Mouse (Mus musculus) midbrain, postnatal 0 days (tissue): ENCODE measurements around the gene Has1. TPM values are rescaled to one million over a fixed set of nuclear protein-coding genes. Genes with fewer than 3 reads are reported as not detected.

Experiments used
- ATAC-seq: fragments of 200-750 bp; cut with Nextera tagmentation; 2 replicates; pipeline ENCODE4 v1.8.0; 2017; ENCODE audit warnings: moderate number of reproducible peaks, mild to moderate bottlenecking, moderate TSS enrichment, moderate library complexity; ENCODE audit not compliant: low FRiP score
- DNase-seq: peaks from one replicate; pipeline ENCODE4 v3.0.0-alpha.2; 2015; ENCODE audit warnings: low spot score
- H3K27ac ChIP-seq: fragments of 300-500 bp; sonication (generic); 2 replicates; pipeline ENCODE4 v1.5.1; 2014; ENCODE audit warnings: low read depth, mild to moderate bottlenecking, low read length, mixed read lengths
- H3K27me3 ChIP-seq: fragments of 300-500 bp; sonication (generic); 2 replicates; pipeline ENCODE4 v1.6.1; 2014; ENCODE audit warnings: low read length, control low read depth, mixed read lengths; ENCODE audit not compliant: insufficient read depth
- H3K36me3 ChIP-seq: fragments of 300-500 bp; sonication (generic); 2 replicates; pipeline ENCODE4 v1.6.1; 2014; ENCODE audit warnings: low read length, control low read depth, mixed read lengths; ENCODE audit not compliant: insufficient read depth
- H3K4me1 ChIP-seq: fragments of 300-500 bp; sonication (generic); 2 replicates; pipeline ENCODE4 v1.6.1; 2014; ENCODE audit warnings: mild to moderate bottlenecking, control low read depth, antibody characterized with exemption, low read length, mixed read lengths; ENCODE audit not compliant: insufficient read depth
- H3K4me2 ChIP-seq: fragments of 300-500 bp; sonication (generic); 2 replicates; pipeline ENCODE4 v1.6.1; 2014; ENCODE audit warnings: low read depth, mild to moderate bottlenecking, low read length, mixed read lengths; ENCODE audit not compliant: poor library complexity, severe bottlenecking
- H3K4me3 ChIP-seq: fragments of 300-500 bp; sonication (generic); 2 replicates; pipeline ENCODE4 v1.5.1; 2014; ENCODE audit warnings: low read depth, mild to moderate bottlenecking, low read length, moderate library complexity
- H3K9ac ChIP-seq: fragments of 300-500 bp; sonication (generic); replicated peaks from 2 replicates; pipeline ENCODE4 v1.6.1; 2014; ENCODE audit warnings: mild to moderate bottlenecking, low read length, moderate library complexity, mixed read lengths; ENCODE audit not compliant: poor library complexity, severe bottlenecking
- H3K9me3 ChIP-seq: fragments of 300-500 bp; sonication (generic); 2 replicates; pipeline ENCODE4 v1.6.1; 2016; ENCODE audit warnings: low read length, control low read depth
- CTCF ChIP-seq: IDR thresholded peaks from 2 replicates; pipeline ENCODE4 v1.5.1; 2016; ENCODE audit warnings: antibody characterized with exemption, mild to moderate bottlenecking
- WGBS: fragments of 180-500 bp; shearing (Covaris S2); extraction: QIAGEN DNeasy Blood & Tissue Kit; methylation state at CpG from one replicate; pipeline ENCODE4 v1.1.7; 2014; 5-methylcytosine and 5-hydroxymethylcytosine counted together
- polyA plus RNA-seq: library from polyadenylated mRNA; unstranded; fragments of >200 nt; fragmentation: Nextera tagmentation; extraction: Ambion mirVana; gene quantifications from 2 replicates; pipeline ENCODE4 v1.2.1, GENCODE M21; 2015
- total RNA-seq: library from RNA; depleted of rRNA; stranded (reverse); fragments of >200 nt; gene quantifications from 2 replicates; pipeline ENCODE4 v1.2.3, GENCODE M21; 2014

The Has1 gene
- total and polyA plus RNA-seq, 2 experiments from 2014 or later: 0.81 to 1.5 TPM

DNA sequence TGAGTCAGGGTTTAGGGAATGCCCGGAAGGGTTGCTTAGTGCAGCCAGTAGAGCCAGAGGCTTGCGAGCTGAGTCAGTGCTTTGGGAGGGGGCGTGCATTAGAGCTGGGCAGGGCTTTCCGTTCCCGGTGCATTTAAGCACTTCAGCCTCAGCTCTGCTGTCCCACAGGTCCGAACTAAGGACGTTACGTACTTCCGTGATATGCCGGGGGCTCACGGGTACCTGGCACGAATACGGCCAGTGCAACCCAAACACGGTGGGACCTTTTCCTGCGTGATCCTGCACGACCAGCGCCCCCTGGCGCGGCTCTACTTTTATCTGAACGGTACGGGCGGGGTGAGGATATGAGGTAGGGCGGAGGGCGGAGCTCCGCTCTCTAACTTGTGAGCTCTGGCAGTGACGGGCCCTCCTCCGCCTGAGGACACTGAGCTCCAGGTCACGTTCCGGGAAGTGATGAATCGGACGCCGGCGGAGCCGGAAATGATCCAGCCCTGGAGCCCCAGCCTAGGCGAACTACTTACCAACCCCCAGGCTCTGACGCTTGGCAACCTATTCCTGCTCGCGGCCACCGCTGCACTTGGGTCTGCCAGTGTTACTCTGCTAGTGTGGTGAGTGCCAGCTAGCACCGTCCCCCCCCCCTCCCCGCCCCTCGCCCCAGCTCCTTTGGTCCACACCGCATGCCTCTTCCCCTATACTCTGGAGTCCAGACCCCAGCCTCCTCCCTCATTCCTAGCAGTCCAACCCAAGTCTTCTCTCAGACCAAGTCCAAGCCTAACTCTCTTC lies 16.9 kb downstream of the Has1 start:
- Histone ChIP-seq H3K27me3 (no peaks in the 10 kb centered on the region), H3K9ac (peak overlapping the region; percentile 71), H3K4me3 (peak overlapping the region; percentile 43), H3K27ac (peak overlapping the region; percentile 73), H3K4me1 (no peaks in the 10 kb centered on the region; the same call in 1 of the 2 replicates), H3K36me3 (peaks cover 16% of the 10 kb centered on the region), H3K9me3 (no peaks in the 10 kb centered on the region), H3K4me2 (peak overlapping the region; percentile 80)
- ATAC-seq (peak; percentile 97), DNase-seq (peak; percentile 97)
- under 1% methylated on average over 42 of the region's 43 CpGs for WGBS
- TF ChIP-seq CTCF: peak; percentile 84

DNA sequence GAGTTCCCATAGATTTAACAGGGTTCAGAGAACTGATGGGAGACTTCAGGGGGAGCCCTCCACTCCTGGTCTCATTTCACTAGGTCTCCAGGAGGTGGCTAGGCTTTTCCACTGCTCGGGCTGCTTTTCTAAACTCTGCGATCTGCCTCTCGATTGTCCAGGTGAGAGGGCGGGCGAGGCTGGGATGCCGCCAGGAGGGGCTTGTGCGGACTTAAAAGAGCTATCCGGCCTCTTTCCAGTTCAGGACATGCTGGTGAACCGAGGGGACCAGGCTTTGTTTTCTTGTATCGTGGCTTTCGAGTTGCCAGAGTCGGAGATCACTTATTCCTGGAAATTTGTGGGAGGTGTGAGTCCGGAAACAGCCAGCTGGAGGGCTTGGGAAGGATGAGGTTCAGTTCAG lies 17.6 kb downstream of the Has1 start:
- ATAC-seq: no peak
- H3K4me1 ChIP-seq: no peaks in the 10 kb centered on the region; the same call in 1 of the 2 replicates
- DNase-seq: peak; percentile 5

DNA sequence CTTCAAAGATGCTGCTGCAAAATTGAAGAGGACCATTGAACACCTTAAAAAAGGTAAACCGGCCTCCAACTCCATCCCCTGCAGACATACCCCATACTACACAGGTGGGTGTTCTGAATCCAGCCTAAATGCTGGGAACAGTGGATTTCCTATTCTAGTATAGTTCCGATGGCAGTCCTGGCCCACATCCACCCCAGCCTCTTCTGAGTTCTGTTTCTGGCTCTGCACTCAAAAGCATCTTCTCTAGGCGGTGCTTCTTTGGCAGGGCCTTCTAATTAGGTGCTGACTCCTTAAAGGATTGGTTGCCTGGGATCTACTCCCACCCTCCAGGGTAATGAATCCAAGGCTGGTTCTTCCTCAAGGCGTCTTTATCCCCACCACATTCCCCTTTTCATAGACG lies 18.9 kb downstream of the Has1 start:
- Histone ChIP-seq H3K4me1 (peaks cover 3% of the 10 kb centered on the region; the same call in 1 of the 2 replicates), H3K9me3 (no peaks in the 10 kb centered on the region)

More for the DNA sequence above, 17.6 kb downstream of the Has1 start:
- peak; percentile 22; the same call in 1 of the 2 replicates for TF ChIP-seq CTCF
- Histone ChIP-seq H3K27ac (peak overlapping the region; percentile 73), H3K9me3 (no peaks in the 10 kb centered on the region), H3K4me2 (peak overlapping the region; percentile 80), H3K4me3 (peak overlapping the region; percentile 43), H3K9ac (peak overlapping the region; percentile 57), H3K36me3 (peaks cover 16% of the 10 kb centered on the region), H3K27me3 (no peaks in the 10 kb centered on the region)
- 9% methylated on average over 13 of the region's 13 CpGs for WGBS

DNA sequence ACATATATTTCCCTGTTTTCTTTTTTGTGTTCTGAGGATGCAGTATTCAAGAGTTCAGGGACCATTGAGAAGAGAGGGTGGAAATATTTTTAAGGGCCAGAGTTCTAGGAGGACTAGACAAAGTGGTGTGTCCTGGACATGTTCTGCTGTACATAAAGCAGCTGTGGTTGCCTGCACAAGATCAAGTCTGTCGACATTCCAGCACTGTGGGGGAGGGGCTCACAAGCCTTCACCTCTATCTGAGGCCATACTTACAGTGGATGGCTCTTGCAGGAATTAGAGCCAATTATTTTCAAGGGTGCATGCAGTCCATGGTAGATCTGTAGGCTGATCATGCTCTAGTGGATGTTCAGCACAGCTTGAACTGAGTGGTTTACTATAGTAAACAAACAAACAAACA lies 20.1 kb downstream of the Has1 start:
- no peak overlapping the region for H3K27ac ChIP-seq
- 8% methylated on average over 1 of the region's 1 CpGs for WGBS
- peaks cover 13% of the 10 kb centered on the region for H3K36me3 ChIP-seq
- peaks cover 13% of the 10 kb centered on the region; the same call in 1 of the 2 replicates for H3K4me1 ChIP-seq
- H3K27me3 ChIP-seq: no peaks in the 10 kb centered on the region
- H3K4me2 ChIP-seq: no peak overlapping the region
- ATAC-seq: no peak
- no peak for TF ChIP-seq CTCF
- H3K9me3 ChIP-seq: no peaks in the 10 kb centered on the region
- H3K4me3 ChIP-seq: no peak overlapping the region
- no peak overlapping the region for H3K9ac ChIP-seq
- no peak for DNase-seq

More for the DNA sequence above, 18.9 kb downstream of the Has1 start:
- no peak overlapping the region; the same call in 1 of the 2 replicates for H3K9ac ChIP-seq
- no peak overlapping the region for H3K4me3 ChIP-seq
- H3K27ac ChIP-seq: no peak overlapping the region; the same call in 1 of the 2 replicates
- no peak for ATAC-seq
- H3K36me3 ChIP-seq: peaks cover 16% of the 10 kb centered on the region
- no peaks in the 10 kb centered on the region for H3K27me3 ChIP-seq
- DNase-seq: no peak
- no peak overlapping the region for H3K4me2 ChIP-seq
- WGBS: 67% methylated on average over 5 of the region's 5 CpGs
- no peak for TF ChIP-seq CTCF

DNA sequence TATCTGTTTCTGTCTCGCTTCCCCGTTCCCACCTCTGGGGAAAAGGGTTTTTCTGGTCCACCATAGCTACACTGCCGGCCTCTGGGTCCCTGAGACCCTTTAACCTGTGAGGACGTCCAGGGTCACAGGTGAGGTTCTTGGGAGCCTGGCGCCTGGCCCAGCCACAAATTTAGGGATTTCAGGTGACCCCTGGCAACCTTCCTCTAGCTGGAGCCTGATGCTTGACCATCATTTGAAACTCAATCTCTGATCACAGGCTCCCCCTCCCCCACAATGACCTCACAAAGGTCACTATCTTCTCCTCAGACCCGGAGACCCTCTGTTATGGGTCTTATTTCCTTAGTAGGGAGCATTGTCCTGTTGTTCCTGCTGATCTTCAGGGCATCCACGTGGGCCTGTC lies 24.3 kb downstream of the Has1 start:
- 78% methylated on average over 7 of the region's 7 CpGs for WGBS

More for the DNA sequence above, 24.3 kb downstream of the Has1 start:
- Histone ChIP-seq H3K4me2 (peak overlapping the region; percentile 89), H3K4me3 (peak overlapping the region; percentile 90; the same call in 1 of the 2 replicates), H3K9me3 (no peaks in the 10 kb centered on the region), H3K9ac (no peak overlapping the region), H3K27me3 (no peaks in the 10 kb centered on the region), H3K4me1 (peaks cover 16% of the 10 kb centered on the region; the same call in 1 of the 2 replicates), H3K36me3 (peaks cover 4% of the 10 kb centered on the region; the same call in 1 of the 2 replicates), H3K27ac (no peak overlapping the region)
- no peak for ATAC-seq
- no peak for DNase-seq
- no peak for TF ChIP-seq CTCF
